Mouse (Mus musculus): ENCODE results near the gene Gm17469. TPM values are rescaled to one million over a fixed set of nuclear protein-coding genes. Genes with fewer than 3 reads are reported as not detected.
"Not testable (repeated sequence)": the region's sequence is repeated elsewhere in the genome, so short reads cannot be mapped to it uniquely, and the experiment has no call there.

Gm17469 gene
- not detected for polyA plus RNA-seq (2017; shearing (Covaris generic))

GRCm38 (mm10) chrX:124629593-124629992 is at the start of gene Gm17469:
Gene Gm17469, plus strand, starts transcription at chrX:124629893.
- not testable (repeated sequence) for ATAC-seq

Other genes with a start within 250 kb of the Gm17469 start
- not detected for gene Gm17584, start 129.3 kb upstream of the Gm17469 start, polyA plus RNA-seq (2017; shearing (Covaris generic))